ENCODE assay signal across 29 mouse cellular contexts in the genomic region with DNA sequence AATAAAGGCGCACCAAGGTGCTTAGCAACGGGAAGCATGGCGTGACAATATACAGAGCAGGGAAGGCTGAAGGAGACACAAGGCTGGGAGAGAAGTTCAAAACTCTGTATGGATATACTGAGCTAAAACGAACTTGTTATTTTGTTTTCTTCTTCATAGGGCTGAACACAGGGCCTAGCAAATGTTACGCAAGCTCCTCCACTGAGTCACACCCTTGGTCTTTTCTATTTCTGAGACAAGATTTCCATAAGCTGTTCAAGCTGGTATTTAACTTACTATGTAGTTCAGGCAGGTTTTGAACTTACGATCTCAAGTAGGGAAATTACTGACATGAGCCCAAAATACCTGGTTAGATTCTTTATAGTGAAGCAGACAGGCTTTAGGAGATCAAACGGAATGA.
"Had no signal": no experiment of that assay in that cellular context is flagged by ENCODE, and none has a peak within 500 bp of the region (broad histone marks: within the 10 kb centered on the region; RNA-seq: fewer than 3 reads in every experiment).

No protein-coding gene starts in this region.

- H3K4me3 ChIP-seq: gastrocnemius, adult 2 months; heart, embryonic 10.5 days; heart, embryonic 13.5 days; heart, embryonic 15.5 days; hindbrain, embryonic 13.5 days; hindbrain, embryonic 15.5 days; kidney, embryonic 15.5 days; limb, embryonic 10.5 days; limb, embryonic 12.5 days; liver, embryonic 13.5 days; liver, embryonic 15.5 days had no signal

- H3K27me3 ChIP-seq: heart, embryonic 13.5 days; heart, embryonic 15.5 days; hindbrain, embryonic 13.5 days; hindbrain, embryonic 15.5 days; kidney, embryonic 15.5 days; limb, embryonic 12.5 days; liver, embryonic 13.5 days; liver, embryonic 15.5 days had no signal

- H3K27ac ChIP-seq: gastrocnemius, adult 2 months; heart, embryonic 10.5 days; heart, embryonic 13.5 days; heart, embryonic 15.5 days; hindbrain, embryonic 13.5 days; hindbrain, embryonic 15.5 days; hindbrain, postnatal 0 days; kidney, embryonic 15.5 days; kidney, postnatal 0 days; limb, embryonic 10.5 days; limb, embryonic 12.5 days; liver, embryonic 13.5 days; liver, embryonic 15.5 days had no signal

- H3K4me1 ChIP-seq: heart, embryonic 10.5 days; heart, embryonic 13.5 days; heart, embryonic 15.5 days; hindbrain, embryonic 13.5 days; hindbrain, embryonic 15.5 days; kidney, embryonic 15.5 days; limb, embryonic 10.5 days; limb, embryonic 12.5 days; liver, embryonic 13.5 days; liver, embryonic 15.5 days had no signal

- H3K9me3 ChIP-seq: heart, embryonic 10.5 days; heart, embryonic 13.5 days; heart, embryonic 15.5 days; hindbrain, embryonic 13.5 days; hindbrain, embryonic 15.5 days; kidney, embryonic 15.5 days; limb, embryonic 10.5 days; limb, embryonic 12.5 days; liver, embryonic 13.5 days; liver, embryonic 15.5 days had no signal

- H3K36me3 ChIP-seq: hindbrain, embryonic 15.5 days; limb, embryonic 10.5 days; liver, embryonic 13.5 days had no signal

- DNase-seq: gastrocnemius, adult 2 months; gastrocnemius, postnatal 10 days; gastrocnemius, postnatal 25 days; heart, adult 18-20 months; heart, postnatal 14 days; heart, postnatal 36 days; kidney, adult 11 months; kidney, adult 2 months; kidney, adult 9 months; kidney, postnatal 14 days; kidney, postnatal 36 days; layer of hippocampus, adult 9-11 months; layer of hippocampus, postnatal 36 days; liver; liver, embryonic 13.5 days; liver, postnatal 0 days had no signal

- H3K9ac ChIP-seq: heart, embryonic 13.5 days; heart, embryonic 15.5 days; hindbrain, embryonic 13.5 days; hindbrain, embryonic 15.5 days; kidney, embryonic 15.5 days; limb, embryonic 12.5 days; liver, embryonic 13.5 days; liver, embryonic 15.5 days; liver, postnatal 0 days had no signal

- H3K4me2 ChIP-seq: heart, embryonic 13.5 days; heart, embryonic 15.5 days; hindbrain, embryonic 13.5 days; hindbrain, embryonic 15.5 days; kidney, embryonic 15.5 days; limb, embryonic 12.5 days; liver, embryonic 11.5 days; liver, embryonic 13.5 days; liver, embryonic 15.5 days had no signal

- ATAC-seq: hindbrain, postnatal 0 days; intestine, embryonic 16.5 days; liver, postnatal 0 days had no signal
